Mouse (Mus musculus): ENCODE data around the gene Plekhg2. TPM values are rescaled to one million over a fixed set of nuclear protein-coding genes. Genes with fewer than 3 reads are reported as not detected.
"Not testable (repeated sequence)": the region's sequence is repeated elsewhere in the genome, so short reads cannot be mapped to it uniquely, and the experiment has no call there.

Gene Plekhg2
- polyA plus RNA-seq, 1 experiment from 2014 or later = 48.0 TPM

DNA sequence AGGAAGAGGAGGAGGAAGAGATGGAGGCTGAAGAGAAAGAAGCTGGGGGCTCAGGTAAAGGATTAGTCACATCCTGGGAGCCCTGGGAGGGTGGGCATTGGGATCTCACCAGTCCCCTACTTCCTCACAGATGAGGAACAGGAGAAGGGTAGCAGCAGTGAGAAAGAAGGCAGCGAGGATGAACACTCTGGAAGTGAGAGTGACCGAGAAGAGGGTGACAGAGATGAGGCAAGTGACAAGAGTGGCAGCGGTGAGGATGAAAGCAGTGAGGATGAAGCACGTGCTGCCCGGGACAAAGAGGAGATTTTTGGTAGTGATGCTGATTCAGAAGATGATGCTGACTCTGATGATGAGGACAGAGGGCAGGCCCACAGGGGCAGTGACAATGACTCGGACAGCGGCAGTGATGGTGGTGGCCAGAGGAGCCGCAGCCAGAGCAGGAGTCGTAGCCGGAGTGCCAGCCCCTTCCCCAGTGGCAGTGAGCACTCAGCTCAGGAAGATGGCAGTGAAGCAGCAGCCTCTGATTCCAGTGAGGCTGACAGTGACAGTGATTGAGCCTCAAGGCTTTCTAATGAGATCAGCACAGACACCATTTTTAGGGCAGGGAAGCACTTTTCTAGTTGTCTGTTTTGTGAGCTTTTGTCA, 26.4 kb upstream of the Plekhg2 start:
- no peaks in the 10 kb centered on the region for H3K27me3 ChIP-seq (ENCODE audit: control insufficient read depth, insufficient read depth, low read length)
- peaks cover 15% of the 10 kb centered on the region for H3K36me3 ChIP-seq (ENCODE audit: control insufficient read depth, insufficient read depth, low read length)
- H3K9ac ChIP-seq (ENCODE audit: low read depth, low read length) = no peak overlapping the region
- no peak for DNase-seq (ENCODE audit: low spot score)
- no peak overlapping the region for H3K27ac ChIP-seq (ENCODE audit: low read depth, low read length)
- no peak for ATAC-seq (ENCODE audit: low FRiP score)
- 89% methylated on average over 10 of the region's 10 CpGs for WGBS
- H3K4me3 ChIP-seq (ENCODE audit: low read depth, low read length) = no peak overlapping the region
- no peak overlapping the region for H3K4me2 ChIP-seq (replicated peaks; ENCODE audit: low read depth, low read length)
- H3K9me3 ChIP-seq (ENCODE audit: control insufficient read depth, low read length) = no peaks in the 10 kb centered on the region
- H3K4me1 ChIP-seq (replicated peaks; ENCODE audit: control insufficient read depth, insufficient read depth, low read length) = no peaks in the 10 kb centered on the region

GRCm38 (mm10) chr7:28398000-28398399, 25.6 kb upstream of the Plekhg2 start:
- Histone ChIP-seq H3K4me2 (replicated peaks; ENCODE audit: low read depth, low read length) (no peak overlapping the region), H3K36me3 (ENCODE audit: control insufficient read depth, insufficient read depth, low read length) (peaks cover 12% of the 10 kb centered on the region), H3K4me1 (replicated peaks; ENCODE audit: control insufficient read depth, insufficient read depth, low read length) (no peaks in the 10 kb centered on the region), H3K4me3 (ENCODE audit: low read depth, low read length) (no peak overlapping the region), H3K9ac (ENCODE audit: low read depth, low read length) (no peak overlapping the region), H3K27me3 (ENCODE audit: control insufficient read depth, insufficient read depth, low read length) (no peaks in the 10 kb centered on the region), H3K9me3 (ENCODE audit: control insufficient read depth, low read length) (no peaks in the 10 kb centered on the region), H3K27ac (ENCODE audit: low read depth, low read length) (no peak overlapping the region)
- DNase-seq (ENCODE audit: low spot score) (peak; percentile 38), ATAC-seq (ENCODE audit: low FRiP score) (no peak)
- WGBS = 71% methylated on average over 3 of the region's 3 CpGs

- H3K9me3 ChIP-seq (ENCODE audit: control insufficient read depth, low read length) = no peaks in the 10 kb centered on the region
- H3K4me3 ChIP-seq (ENCODE audit: low read depth, low read length) = no peak overlapping the region
Measured at GRCm38 (mm10) chr7:28395425-28395824, 23.0 kb upstream of the Plekhg2 start.

DNA sequence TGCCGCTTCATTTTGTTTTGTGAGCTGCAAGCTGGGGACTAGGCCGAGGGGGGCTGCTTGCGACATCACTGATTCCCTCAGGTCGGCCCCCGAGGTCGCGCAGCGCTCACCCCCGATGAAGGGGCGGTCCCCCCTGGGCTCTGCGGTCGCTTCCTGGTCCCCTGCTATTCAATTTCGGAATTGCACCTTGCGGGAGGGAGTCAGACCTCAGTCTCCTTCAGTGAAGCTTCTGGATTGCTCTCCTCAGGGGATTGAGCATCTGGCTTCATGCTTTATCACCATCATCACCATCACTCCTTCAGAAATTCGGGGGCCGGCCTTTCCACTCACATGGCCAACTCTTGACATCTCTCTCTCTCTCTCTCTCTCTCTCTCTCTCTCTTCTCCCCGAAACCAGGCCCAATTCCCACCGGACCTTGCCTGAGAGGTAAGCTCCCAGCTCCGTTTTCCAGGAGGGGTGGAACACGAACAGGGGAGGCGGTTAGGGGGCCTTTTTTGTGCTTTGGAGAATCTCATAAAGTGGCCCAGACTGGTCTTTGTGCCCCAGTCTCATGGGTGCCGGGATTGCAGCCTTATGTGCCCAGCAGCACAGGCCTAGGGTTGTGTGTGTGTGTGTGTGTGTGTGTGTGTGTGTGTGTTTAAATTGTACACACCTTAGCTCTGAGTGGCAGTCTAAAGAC, 21.0 kb upstream of the Plekhg2 start:
- no peaks in the 10 kb centered on the region; the same call in 1 of the 2 replicates for H3K4me1 ChIP-seq (replicated peaks; ENCODE audit: control insufficient read depth, insufficient read depth, low read length)
- H3K27ac ChIP-seq (ENCODE audit: low read depth, low read length) = no peak overlapping the region
- H3K9ac ChIP-seq (ENCODE audit: low read depth, low read length) = peak overlapping the region; percentile 83
- H3K4me3 ChIP-seq (ENCODE audit: low read depth, low read length) = peak overlapping the region; percentile 91
- no peak for ATAC-seq (ENCODE audit: low FRiP score)
- H3K36me3 ChIP-seq (ENCODE audit: control insufficient read depth, insufficient read depth, low read length) = peaks cover 9% of the 10 kb centered on the region
- no peak for DNase-seq (ENCODE audit: low spot score)
- no peaks in the 10 kb centered on the region for H3K27me3 ChIP-seq (ENCODE audit: control insufficient read depth, insufficient read depth, low read length)
- WGBS = 7% methylated on average over 22 of the region's 22 CpGs
- H3K4me2 ChIP-seq (replicated peaks; ENCODE audit: low read depth, low read length) = peak overlapping the region; percentile 82
- H3K9me3 ChIP-seq (ENCODE audit: control insufficient read depth, low read length) = no peaks in the 10 kb centered on the region

More at GRCm38 (mm10) chr7:28395425-28395824, 23.0 kb upstream of the Plekhg2 start:
- Histone ChIP-seq H3K36me3 (ENCODE audit: control insufficient read depth, insufficient read depth, low read length) (peaks cover 7% of the 10 kb centered on the region), H3K9ac (ENCODE audit: low read depth, low read length) (no peak overlapping the region), H3K4me2 (replicated peaks; ENCODE audit: low read depth, low read length) (no peak overlapping the region), H3K4me1 (replicated peaks; ENCODE audit: control insufficient read depth, insufficient read depth, low read length) (no peaks in the 10 kb centered on the region; the same call in 1 of the 2 replicates), H3K27me3 (ENCODE audit: control insufficient read depth, insufficient read depth, low read length) (no peaks in the 10 kb centered on the region), H3K27ac (ENCODE audit: low read depth, low read length) (no peak overlapping the region)
- 95% methylated on average over 4 of the region's 4 CpGs for WGBS
- DNase-seq (ENCODE audit: low spot score) = no peak
- ATAC-seq (ENCODE audit: low FRiP score) = no peak

- Histone ChIP-seq H3K4me3 (ENCODE audit: low read depth, low read length) (peak within 1 kb of the TSS; percentile 91), H3K4me2 (replicated peaks; ENCODE audit: low read depth, low read length) (peak within 1 kb of the TSS; percentile 82), H3K9ac (ENCODE audit: low read depth, low read length) (peak within 1 kb of the TSS; percentile 83), H3K9me3 (ENCODE audit: control insufficient read depth, low read length) (no peaks in the 10 kb centered on the region), H3K4me1 (replicated peaks; ENCODE audit: control insufficient read depth, insufficient read depth, low read length) (no peaks in the 10 kb centered on the region; the same call in 1 of the 2 replicates), H3K27ac (ENCODE audit: low read depth, low read length) (no peak within 1 kb of the TSS), H3K27me3 (ENCODE audit: control insufficient read depth, insufficient read depth, low read length) (no peaks in the 10 kb centered on the region), H3K36me3 (ENCODE audit: control insufficient read depth, insufficient read depth, low read length) (peaks cover 9% of the 10 kb centered on the region)
- DNase-seq (ENCODE audit: low spot score) (peak; percentile 94), ATAC-seq (ENCODE audit: low FRiP score) (peak; percentile 99)
- WGBS = under 1% methylated on average over 58 of the region's 58 CpGs
Measured at GRCm38 (mm10) chr7:28392429-28393271, 20.3 kb upstream of the Plekhg2 start, which contains the start of the genes Med29 and Paf1. TSS of gene Med29 (minus strand) at chr7:28392708. TSS of gene Paf1 (plus strand) at chr7:28392951.

DNA sequence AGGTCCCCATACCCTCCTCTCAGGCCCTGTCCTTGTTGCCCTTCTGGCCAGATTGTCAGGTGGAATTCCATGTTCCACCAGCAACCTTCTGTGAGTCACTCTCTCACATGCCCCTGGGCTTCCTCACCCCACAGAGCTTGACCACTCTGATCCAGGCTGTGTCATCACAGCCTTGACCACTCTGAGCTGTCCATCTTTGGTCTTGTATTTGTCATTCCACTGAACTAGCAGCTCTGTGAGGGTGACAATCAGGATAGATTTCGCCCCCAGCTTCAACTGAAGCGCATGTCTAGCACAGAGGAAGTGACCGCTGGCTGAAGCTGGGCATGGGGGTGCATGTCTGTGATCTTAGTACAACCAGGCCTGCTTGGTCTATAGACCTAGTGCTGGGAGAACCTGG, 17.9 kb upstream of the Plekhg2 start:
- no peak overlapping the region for H3K27ac ChIP-seq (ENCODE audit: low read depth, low read length)
- peaks cover 4% of the 10 kb centered on the region for H3K36me3 ChIP-seq (ENCODE audit: control insufficient read depth, insufficient read depth, low read length)
- H3K4me3 ChIP-seq (ENCODE audit: low read depth, low read length) = no peak overlapping the region
- H3K4me2 ChIP-seq (replicated peaks; ENCODE audit: low read depth, low read length) = no peak overlapping the region
- WGBS = 97% methylated on average over 3 of the region's 3 CpGs
- H3K9ac ChIP-seq (ENCODE audit: low read depth, low read length) = no peak overlapping the region
- ATAC-seq (ENCODE audit: low FRiP score) = no peak
- H3K27me3 ChIP-seq (ENCODE audit: control insufficient read depth, insufficient read depth, low read length) = no peaks in the 10 kb centered on the region
- H3K9me3 ChIP-seq (ENCODE audit: control insufficient read depth, low read length) = no peaks in the 10 kb centered on the region
- no peak for DNase-seq (ENCODE audit: low spot score)
- no peaks in the 10 kb centered on the region; the same call in 1 of the 2 replicates for H3K4me1 ChIP-seq (replicated peaks; ENCODE audit: control insufficient read depth, insufficient read depth, low read length)

- WGBS = 89% methylated on average over 7 of the region's 7 CpGs
- DNase-seq (ENCODE audit: low spot score); H3K9me3 ChIP-seq (ENCODE audit: control insufficient read depth, low read length); H3K27me3 ChIP-seq (ENCODE audit: control insufficient read depth, insufficient read depth, low read length); H3K36me3 ChIP-seq (ENCODE audit: control insufficient read depth, insufficient read depth, low read length); H3K9ac ChIP-seq (ENCODE audit: low read depth, low read length); H3K4me3 ChIP-seq (ENCODE audit: low read depth, low read length); H3K4me2 ChIP-seq (replicated peaks; ENCODE audit: low read depth, low read length); ATAC-seq (ENCODE audit: low FRiP score); H3K27ac ChIP-seq (ENCODE audit: low read depth, low read length); H3K4me1 ChIP-seq (replicated peaks; ENCODE audit: control insufficient read depth, insufficient read depth, low read length): not testable (repeated sequence)
Measured at GRCm38 (mm10) chr7:28387384-28387783, 15.0 kb upstream of the Plekhg2 start.

DNA sequence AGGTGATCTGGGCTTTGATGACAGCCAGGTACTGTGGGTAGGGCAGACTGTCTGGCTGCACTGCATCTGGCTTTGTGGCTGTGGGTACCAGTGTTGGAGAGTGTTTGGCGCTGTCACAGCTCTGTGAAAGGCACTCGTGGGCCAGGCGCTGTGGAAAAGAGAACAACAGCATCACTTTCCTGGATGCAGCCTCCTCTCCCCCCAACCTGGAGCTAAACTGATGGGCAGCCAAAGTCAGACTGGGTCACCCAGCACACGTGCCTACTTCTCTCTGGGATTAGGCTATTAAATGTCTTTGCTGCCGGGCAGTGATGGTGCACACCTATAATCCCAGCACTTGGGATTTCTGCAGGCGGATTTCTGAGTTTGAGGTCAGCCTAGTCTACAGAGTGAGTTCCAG, 14.5 kb upstream of the Plekhg2 start:
- H3K4me1 ChIP-seq (replicated peaks; ENCODE audit: control insufficient read depth, insufficient read depth, low read length); ATAC-seq (ENCODE audit: low FRiP score); H3K9ac ChIP-seq (ENCODE audit: low read depth, low read length); H3K4me3 ChIP-seq (ENCODE audit: low read depth, low read length); DNase-seq (ENCODE audit: low spot score); H3K27me3 ChIP-seq (ENCODE audit: control insufficient read depth, insufficient read depth, low read length); H3K4me2 ChIP-seq (replicated peaks; ENCODE audit: low read depth, low read length); H3K36me3 ChIP-seq (ENCODE audit: control insufficient read depth, insufficient read depth, low read length); H3K27ac ChIP-seq (ENCODE audit: low read depth, low read length); H3K9me3 ChIP-seq (ENCODE audit: control insufficient read depth, low read length): not testable (repeated sequence)
- 75% methylated on average over 6 of the region's 6 CpGs for WGBS

All from hindbrain, embryonic 11.5 days (tissue).